Mouse (Mus musculus) liver, embryonic 14 days (tissue): ENCODE measurements around the gene Lman2l. TPM values are rescaled to one million over a fixed set of nuclear protein-coding genes. Genes with fewer than 3 reads are reported as not detected.

ENCODE experiments used
- polyA plus RNA-seq: library from polyadenylated mRNA; depleted of rRNA; stranded (reverse); fragments of >200 nt; gene quantifications from 2 replicates; pipeline ENCODE4 v1.2.3, GENCODE M21; 2012; rRNA removed

Lman2l gene
- polyA plus RNA-seq, result 4.6 and 5.6 TPM in 2 replicates

DNA sequence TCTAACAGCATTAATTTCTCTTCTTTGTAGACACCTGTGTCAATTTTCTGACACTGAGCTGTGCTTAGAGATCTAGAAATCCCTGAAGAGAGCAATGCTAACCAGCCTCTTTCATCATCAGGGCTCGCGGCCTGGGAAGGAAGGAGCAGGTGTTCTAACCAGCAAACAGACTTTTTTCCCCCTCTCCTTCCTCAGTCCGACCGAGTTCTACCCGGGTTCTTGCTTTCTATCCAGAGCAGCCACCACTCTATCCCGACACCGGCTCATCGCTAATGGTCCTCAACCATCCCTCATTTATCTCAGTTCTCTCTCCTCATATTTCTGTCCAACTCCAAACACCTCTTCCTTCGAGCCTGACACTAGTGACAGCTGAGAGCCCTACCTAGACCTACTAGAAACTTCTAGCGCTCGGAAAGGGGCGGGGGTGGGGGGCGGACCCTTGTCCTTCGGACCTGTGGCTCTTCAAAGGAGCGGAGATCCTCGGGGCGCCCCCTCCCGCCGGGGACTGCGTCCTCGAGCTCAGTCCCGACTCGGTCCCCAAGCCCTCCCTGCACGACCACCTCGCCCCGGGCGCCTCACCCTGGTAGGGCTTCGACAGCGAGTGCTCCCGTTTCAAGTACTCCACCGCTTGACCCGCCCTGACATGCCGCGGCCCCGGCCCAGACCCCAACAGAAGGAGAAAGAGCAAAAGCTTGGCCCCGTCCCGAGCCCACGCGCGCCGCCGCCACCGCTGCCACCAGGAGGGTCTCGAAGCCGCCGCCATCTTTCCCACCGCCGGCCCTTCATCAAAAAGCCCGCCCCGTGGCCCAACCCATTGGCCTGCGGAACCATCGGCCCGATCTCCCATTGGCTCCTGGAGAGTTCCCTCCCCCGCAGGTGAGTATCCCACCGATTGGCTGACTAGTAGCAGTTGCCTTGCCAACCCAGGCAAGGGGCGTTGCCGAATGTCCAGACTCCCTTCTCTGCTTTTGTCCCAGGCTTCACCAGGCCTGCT lies at the start of gene Lman2l:
Lman2l (minus strand) TSS at position 801 of the 994 bp plus-strand sequence.

GRCm38 (mm10) chr1:36471181-36472105 lies 26.4 kb upstream of the Lman2l start, which contains the start of gene Cnnm4:
Gene Cnnm4, plus strand, starts transcription at chr1:36471620.

GRCm38 (mm10) chr1:36371934-36372845 lies 72.9 kb downstream of the Lman2l start, which contains the start of gene Fer1l5:
Gene Fer1l5, plus strand, starts transcription at chr1:36372291.

Other genes with a start within 250 kb of the Lman2l start
- gene Uggt1, start 200.6 kb downstream of the Lman2l start, polyA plus RNA-seq, result 5.7 and 6.5 TPM in 2 replicates
- 2.3 and 2.8 TPM in 2 replicates for gene Neurl3, start 170.6 kb downstream of the Lman2l start, polyA plus RNA-seq
- gene Arid5a, start 137.5 kb downstream of the Lman2l start, polyA plus RNA-seq, result 0.84 and 1.2 TPM in 2 replicates
- gene Kansl3, start 76.1 kb downstream of the Lman2l start, polyA plus RNA-seq, result 10.3 and 11.8 TPM in 2 replicates
- gene Fer1l5, start 73.0 kb downstream of the Lman2l start, polyA plus RNA-seq, result under 0.01 and 0.01 TPM in 2 replicates
- 0.74 and 0.86 TPM in 2 replicates for gene Cnnm4, start 26.3 kb upstream of the Lman2l start, polyA plus RNA-seq
- 3.1 TPM in 2 replicates for gene Cnnm3, start 66.6 kb upstream of the Lman2l start, polyA plus RNA-seq
- gene Ankrd23, start 91.6 kb upstream of the Lman2l start, polyA plus RNA-seq, result 2.4 and 2.8 TPM in 2 replicates
- gene Gm42417, start 94.2 kb upstream of the Lman2l start, polyA plus RNA-seq, result 0.02 TPM in 1 of 2 replicates, not detected in the other
- 3.3 and 3.8 TPM in 2 replicates for gene Ankrd39, start 102.2 kb upstream of the Lman2l start, polyA plus RNA-seq
- gene Sema4c, start 113.1 kb upstream of the Lman2l start, polyA plus RNA-seq, result 2.4 and 2.6 TPM in 2 replicates
- 0.08 TPM in 2 replicates for gene Fam178b, start 237.9 kb upstream of the Lman2l start, polyA plus RNA-seq
- gene Cox5b, start 246.2 kb upstream of the Lman2l start, polyA plus RNA-seq, result 272 and 285 TPM in 2 replicates